Mouse (Mus musculus): ENCODE measurements around the gene Mrpl49. TPM values are rescaled to one million over a fixed set of nuclear protein-coding genes. Genes with fewer than 3 reads are reported as not detected.
"Not testable (repeated sequence)": the region's sequence is repeated elsewhere in the genome, so short reads cannot be mapped to it uniquely, and the experiment has no call there.

The Mrpl49 gene
- polyA plus RNA-seq, 1 experiment from 2014 or later = 64.5 TPM

DNA sequence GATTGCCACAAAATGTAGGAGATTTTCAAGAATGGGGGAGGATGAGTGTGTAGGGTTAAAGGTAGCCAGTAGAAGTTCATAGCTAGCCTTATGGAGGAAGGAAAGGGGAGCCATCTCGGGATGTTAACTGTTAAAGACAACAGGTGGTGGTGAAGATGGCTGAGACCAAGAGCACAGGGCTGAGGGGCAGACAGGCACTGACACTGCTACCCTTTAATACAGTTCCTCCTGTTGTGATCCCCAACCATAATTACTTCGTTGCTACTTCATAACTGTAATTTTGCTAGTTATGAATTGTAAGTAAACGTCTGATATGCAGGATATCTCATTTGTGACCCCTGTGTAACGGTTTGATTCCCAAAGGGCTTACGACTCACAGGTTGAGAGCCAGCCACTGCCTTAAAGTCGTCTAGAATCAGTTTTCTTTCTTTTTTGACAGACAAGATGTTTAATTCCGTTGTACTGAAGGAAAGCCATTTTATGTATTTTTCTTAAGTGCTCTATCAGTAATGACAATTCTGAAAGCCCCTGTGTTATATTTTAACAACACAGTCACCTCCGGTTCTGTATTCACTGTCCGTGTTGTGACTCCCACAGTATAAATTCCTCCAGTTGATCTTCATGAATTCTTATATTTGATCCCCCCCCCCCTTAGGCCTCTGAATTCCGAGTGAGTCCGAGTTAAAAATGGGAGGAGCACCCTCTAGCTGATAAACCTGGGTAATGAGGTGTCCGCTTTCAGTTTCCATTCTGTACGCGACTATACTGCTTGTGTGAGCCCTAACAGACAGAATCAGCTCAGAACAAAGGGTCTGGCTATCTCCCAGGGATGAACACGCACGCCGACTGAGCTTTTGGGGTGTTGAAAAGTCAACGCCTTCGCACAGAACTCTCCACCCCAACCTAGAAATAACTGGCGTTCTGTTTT is 12.0 kb downstream of the Mrpl49 start:
- Histone ChIP-seq H3K4me1 (ENCODE audit: control insufficient read depth in 2 of 2, insufficient read depth in 2 of 2, low read length in 2 of 2) (peaks cover 6 to 19% of the 10 kb centered on the region in 2 experiments; a peak in 3 of 4 replicates), H3K9ac (ENCODE audit: low read length) (peak overlapping the region; percentile 91), H3K27ac (replicated peaks in 1 of 2; ENCODE audit: control insufficient read depth in 1 of 2, insufficient read depth in 1 of 2, low read depth in 2 of 2, low read length in 2 of 2) (peak overlapping the region; percentile 89 to 99), H3K4me2 (ENCODE audit: low read length) (peak overlapping the region; percentile 89), H3K36me3 (ENCODE audit: control insufficient read depth, insufficient read depth, low read length) (peaks cover 26% of the 10 kb centered on the region), H3K4me3 (ENCODE audit: control insufficient read depth in 1 of 2, insufficient read depth in 1 of 2, low read depth in 1 of 2, low read length in 2 of 2) (peak overlapping the region; percentile 88 to 90), H3K9me3 (ENCODE audit: control insufficient read depth, low read length) (no peaks in the 10 kb centered on the region), H3K27me3 (ENCODE audit: control insufficient read depth, insufficient read depth, low read length) (no peaks in the 10 kb centered on the region)
- 14% methylated on average over 20 of the region's 20 CpGs for WGBS
- peak; percentile 25; the same call in 1 of the 2 replicates for ATAC-seq (ENCODE audit: insufficient number of reproducible peaks, insufficient read depth, low FRiP score, low read depth)

DNA sequence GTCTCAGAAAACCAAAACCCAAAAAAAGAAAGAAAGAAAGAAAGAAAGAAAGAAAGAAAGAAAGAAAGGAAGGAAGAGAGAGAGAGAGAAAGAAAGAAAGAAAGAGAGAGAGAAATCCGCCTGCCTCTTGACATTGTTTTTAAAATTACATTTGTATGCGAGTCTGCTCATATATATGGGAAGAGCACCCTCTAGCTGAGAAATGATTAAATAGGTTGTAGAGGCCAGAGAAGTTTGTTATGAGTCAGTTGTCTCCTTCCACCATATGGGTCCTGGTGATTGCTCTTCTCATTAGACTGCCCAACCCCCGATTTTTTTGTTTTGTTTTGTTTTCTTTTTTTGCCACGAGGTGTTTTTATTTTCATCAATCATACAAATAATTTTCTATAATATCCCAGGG is 13.5 kb downstream of the Mrpl49 start:
- ATAC-seq (ENCODE audit: insufficient number of reproducible peaks, insufficient read depth, low FRiP score, low read depth); H3K27me3 ChIP-seq (ENCODE audit: control insufficient read depth, insufficient read depth, low read length); H3K4me3 ChIP-seq (ENCODE audit: control insufficient read depth in 1 of 2, insufficient read depth in 1 of 2, low read depth in 1 of 2, low read length in 2 of 2); H3K4me2 ChIP-seq (ENCODE audit: low read length); H3K27ac ChIP-seq (replicated peaks in 1 of 2; ENCODE audit: control insufficient read depth in 1 of 2, insufficient read depth in 1 of 2, low read depth in 2 of 2, low read length in 2 of 2); H3K9ac ChIP-seq (ENCODE audit: low read length); H3K9me3 ChIP-seq (ENCODE audit: control insufficient read depth, low read length): not testable (repeated sequence)
- H3K4me1 ChIP-seq (ENCODE audit: control insufficient read depth in 2 of 2, insufficient read depth in 2 of 2, low read length in 2 of 2) = peaks cover 6 to 19% of the 10 kb centered on the region in 2 experiments; a peak in 3 of 4 replicates
- 53% methylated on average over 4 of the region's 4 CpGs for WGBS
- peaks cover 11% of the 10 kb centered on the region for H3K36me3 ChIP-seq (ENCODE audit: control insufficient read depth, insufficient read depth, low read length)

DNA sequence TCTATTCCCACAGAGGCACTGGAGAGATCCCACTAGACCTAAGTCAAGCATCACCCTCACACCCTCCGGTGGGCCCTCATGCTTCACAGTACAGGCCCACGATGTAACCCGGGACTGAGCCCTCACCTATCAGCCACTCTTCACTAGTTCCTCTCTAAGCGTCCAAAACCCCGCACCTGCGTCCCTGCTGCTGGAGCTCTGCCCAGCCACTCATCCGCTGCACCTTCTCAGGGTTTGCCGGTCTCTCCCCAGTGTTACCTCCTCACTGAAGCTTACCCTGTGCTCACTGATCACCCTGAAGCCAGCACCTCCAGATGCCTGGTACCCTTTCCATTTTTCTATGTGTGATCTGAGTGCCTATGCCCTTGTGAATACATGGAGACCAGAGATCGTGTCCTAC is 15.3 kb downstream of the Mrpl49 start:
- H3K4me1 ChIP-seq (ENCODE audit: control insufficient read depth in 2 of 2, insufficient read depth in 2 of 2, low read length in 2 of 2) = peaks cover 2 to 9% of the 10 kb centered on the region in 2 experiments; a peak in 3 of 4 replicates
- H3K9me3 ChIP-seq (ENCODE audit: control insufficient read depth, low read length) = no peaks in the 10 kb centered on the region
- no peak for ATAC-seq (ENCODE audit: insufficient number of reproducible peaks, insufficient read depth, low FRiP score, low read depth)
- H3K4me2 ChIP-seq (ENCODE audit: low read length) = no peak overlapping the region
- H3K27me3 ChIP-seq (ENCODE audit: control insufficient read depth, insufficient read depth, low read length) = no peaks in the 10 kb centered on the region
- H3K4me3 ChIP-seq (ENCODE audit: control insufficient read depth in 1 of 2, insufficient read depth in 1 of 2, low read depth in 1 of 2, low read length in 2 of 2) = no peak overlapping the region
- no peak overlapping the region for H3K9ac ChIP-seq (ENCODE audit: low read length)
- no peaks in the 10 kb centered on the region for H3K36me3 ChIP-seq (ENCODE audit: control insufficient read depth, insufficient read depth, low read length)
- no peak overlapping the region for H3K27ac ChIP-seq (replicated peaks in 1 of 2; ENCODE audit: control insufficient read depth in 1 of 2, insufficient read depth in 1 of 2, low read depth in 2 of 2, low read length in 2 of 2)
- 76% methylated on average over 9 of the region's 9 CpGs for WGBS

DNA sequence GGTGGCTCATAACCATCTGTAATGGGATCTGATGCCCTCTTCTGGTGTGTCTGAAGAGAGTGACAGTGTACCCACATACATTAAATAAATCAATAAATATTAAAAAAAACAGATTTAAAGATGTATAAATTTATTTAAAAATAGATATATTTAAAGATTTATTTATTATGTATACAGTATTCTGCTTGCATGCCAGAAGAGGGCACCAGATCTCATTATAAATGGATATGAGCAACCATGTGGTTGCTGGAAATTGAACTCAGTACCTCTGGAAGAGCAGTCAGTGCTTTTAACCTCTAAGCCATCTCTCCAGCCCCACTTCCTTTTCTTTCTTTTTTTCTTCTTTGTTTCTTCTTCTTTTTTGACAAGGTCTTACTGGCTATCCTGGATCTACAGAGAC is 17.6 kb downstream of the Mrpl49 start:
- Histone ChIP-seq H3K4me1 (ENCODE audit: control insufficient read depth in 2 of 2, insufficient read depth in 2 of 2, low read length in 2 of 2) (peaks cover under 1% of the 10 kb centered on the region in 2 experiments; a peak in 1 of 4 replicates), H3K4me3 (ENCODE audit: control insufficient read depth in 1 of 2, insufficient read depth in 1 of 2, low read depth in 1 of 2, low read length in 2 of 2) (no peak overlapping the region), H3K27me3 (ENCODE audit: control insufficient read depth, insufficient read depth, low read length) (no peaks in the 10 kb centered on the region), H3K27ac (replicated peaks in 1 of 2; ENCODE audit: control insufficient read depth in 1 of 2, insufficient read depth in 1 of 2, low read depth in 2 of 2, low read length in 2 of 2) (no peak overlapping the region), H3K36me3 (ENCODE audit: control insufficient read depth, insufficient read depth, low read length) (no peaks in the 10 kb centered on the region), H3K4me2 (ENCODE audit: low read length) (no peak overlapping the region), H3K9me3 (ENCODE audit: control insufficient read depth, low read length) (no peaks in the 10 kb centered on the region), H3K9ac (ENCODE audit: low read length) (no peak overlapping the region)
- no peak for ATAC-seq (ENCODE audit: insufficient number of reproducible peaks, insufficient read depth, low FRiP score, low read depth)

DNA sequence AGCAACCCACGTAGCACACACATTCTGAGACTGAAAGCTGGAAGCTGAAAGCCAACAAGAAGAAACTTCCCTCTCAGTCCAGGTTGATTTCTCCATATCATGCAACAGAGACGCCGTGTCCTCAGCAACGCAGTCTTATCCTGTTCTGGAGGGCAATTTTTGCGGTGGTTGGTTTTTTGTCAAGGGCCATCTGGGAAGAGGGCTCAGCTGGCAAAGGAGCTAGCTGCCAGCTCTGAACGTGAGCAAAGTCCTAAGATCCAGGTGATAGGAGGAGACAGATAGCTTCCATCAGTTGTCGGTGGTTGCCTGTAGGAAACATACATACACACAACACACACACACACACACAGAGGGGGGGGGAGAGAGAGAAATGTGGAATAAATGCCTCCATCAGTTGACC is 19.3 kb downstream of the Mrpl49 start:
- Histone ChIP-seq H3K9me3 (ENCODE audit: control insufficient read depth, low read length) (no peaks in the 10 kb centered on the region), H3K27ac (replicated peaks in 1 of 2; ENCODE audit: control insufficient read depth in 1 of 2, insufficient read depth in 1 of 2, low read depth in 2 of 2, low read length in 2 of 2) (no peak overlapping the region), H3K36me3 (ENCODE audit: control insufficient read depth, insufficient read depth, low read length) (no peaks in the 10 kb centered on the region), H3K4me2 (ENCODE audit: low read length) (no peak overlapping the region), H3K9ac (ENCODE audit: low read length) (no peak overlapping the region), H3K4me3 (ENCODE audit: control insufficient read depth in 1 of 2, insufficient read depth in 1 of 2, low read depth in 1 of 2, low read length in 2 of 2) (no peak overlapping the region), H3K4me1 (ENCODE audit: control insufficient read depth in 2 of 2, insufficient read depth in 2 of 2, low read length in 2 of 2) (no peaks in the 10 kb centered on the region), H3K27me3 (ENCODE audit: control insufficient read depth, insufficient read depth, low read length) (no peaks in the 10 kb centered on the region)
- no peak for ATAC-seq (ENCODE audit: insufficient number of reproducible peaks, insufficient read depth, low FRiP score, low read depth)
- 71% methylated on average over 7 of the region's 7 CpGs for WGBS

DNA sequence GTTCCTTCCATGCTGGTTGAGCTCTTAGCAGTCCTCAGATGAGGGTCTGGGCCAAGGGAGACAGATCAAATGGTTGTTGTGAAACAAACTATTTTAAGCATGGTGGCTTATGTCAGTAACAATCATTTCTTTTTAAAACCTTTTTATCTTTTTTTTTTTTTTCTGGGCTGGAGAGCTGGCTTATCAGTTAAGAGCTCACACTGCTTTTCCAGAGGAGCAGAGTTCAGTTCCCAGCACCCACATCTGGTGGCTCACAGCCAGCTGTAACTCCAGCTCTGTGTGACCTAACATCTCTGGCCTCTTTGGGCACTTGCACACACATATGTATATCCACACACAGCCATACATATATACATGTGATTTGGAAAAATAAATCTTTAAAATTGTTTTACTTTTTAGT is 19.9 kb downstream of the Mrpl49 start:
- no peaks in the 10 kb centered on the region for H3K27me3 ChIP-seq (ENCODE audit: control insufficient read depth, insufficient read depth, low read length)
- H3K4me2 ChIP-seq (ENCODE audit: low read length) = no peak overlapping the region
- H3K27ac ChIP-seq (replicated peaks in 1 of 2; ENCODE audit: control insufficient read depth in 1 of 2, insufficient read depth in 1 of 2, low read depth in 2 of 2, low read length in 2 of 2) = no peak overlapping the region
- H3K9me3 ChIP-seq (ENCODE audit: control insufficient read depth, low read length) = no peaks in the 10 kb centered on the region
- H3K4me1 ChIP-seq (ENCODE audit: control insufficient read depth in 2 of 2, insufficient read depth in 2 of 2, low read length in 2 of 2) = no peaks in the 10 kb centered on the region
- no peak overlapping the region for H3K9ac ChIP-seq (ENCODE audit: low read length)
- no peaks in the 10 kb centered on the region for H3K36me3 ChIP-seq (ENCODE audit: control insufficient read depth, insufficient read depth, low read length)
- no peak overlapping the region for H3K4me3 ChIP-seq (ENCODE audit: control insufficient read depth in 1 of 2, insufficient read depth in 1 of 2, low read depth in 1 of 2, low read length in 2 of 2)
- no peak for ATAC-seq (ENCODE audit: insufficient number of reproducible peaks, insufficient read depth, low FRiP score, low read depth)

DNA sequence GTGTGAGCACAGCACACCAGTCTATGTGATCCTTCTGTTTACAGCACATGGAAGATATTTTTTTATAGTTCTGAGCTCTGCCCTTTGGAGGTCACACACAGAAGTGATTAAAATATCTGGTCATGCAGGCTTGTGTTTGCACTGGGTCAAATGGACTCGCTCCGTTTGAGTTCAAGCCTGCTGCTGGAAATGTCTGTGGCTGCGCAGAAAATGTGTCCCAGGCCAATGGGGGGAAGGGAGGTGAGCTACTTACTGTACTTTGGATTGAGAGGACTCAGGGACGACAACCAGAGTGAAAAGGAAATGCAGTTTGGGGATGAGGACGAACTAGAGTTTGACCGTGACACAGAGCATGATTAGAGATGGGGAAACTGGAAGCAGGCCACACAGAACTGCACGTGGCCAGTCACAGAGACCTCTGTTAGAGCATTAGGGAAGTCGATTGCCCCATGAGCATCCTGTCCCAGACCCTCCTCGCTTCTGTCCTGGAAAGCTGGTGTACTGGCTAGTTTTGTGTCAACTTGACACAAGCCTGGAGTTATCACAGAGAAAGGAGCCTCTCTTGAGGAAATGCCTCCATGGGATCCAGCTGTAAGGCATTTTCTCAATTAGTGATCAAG is 21.5 kb downstream of the Mrpl49 start:
- H3K4me2 ChIP-seq (ENCODE audit: low read length) = no peak overlapping the region
- H3K4me3 ChIP-seq (ENCODE audit: control insufficient read depth in 1 of 2, insufficient read depth in 1 of 2, low read depth in 1 of 2, low read length in 2 of 2) = no peak overlapping the region
- WGBS = 60% methylated on average over 9 of the region's 9 CpGs
- no peak overlapping the region for H3K27ac ChIP-seq (replicated peaks in 1 of 2; ENCODE audit: control insufficient read depth in 1 of 2, insufficient read depth in 1 of 2, low read depth in 2 of 2, low read length in 2 of 2)
- H3K9ac ChIP-seq (ENCODE audit: low read length) = no peak overlapping the region
- H3K36me3 ChIP-seq (ENCODE audit: control insufficient read depth, insufficient read depth, low read length) = no peaks in the 10 kb centered on the region
- H3K9me3 ChIP-seq (ENCODE audit: control insufficient read depth, low read length) = no peaks in the 10 kb centered on the region
- no peaks in the 10 kb centered on the region for H3K27me3 ChIP-seq (ENCODE audit: control insufficient read depth, insufficient read depth, low read length)
- ATAC-seq (ENCODE audit: insufficient number of reproducible peaks, insufficient read depth, low FRiP score, low read depth) = no peak
- H3K4me1 ChIP-seq (ENCODE audit: control insufficient read depth in 2 of 2, insufficient read depth in 2 of 2, low read length in 2 of 2) = no peaks in the 10 kb centered on the region
